Mouse (Mus musculus): ENCODE measurements at regions not wholly inside any gene's neighbourhood (a gene's known extent, or its start where the extent isn't known, plus 50 kb on each side); places are given as distances from the start of the nearest gene placed in this dataset.

DNA sequence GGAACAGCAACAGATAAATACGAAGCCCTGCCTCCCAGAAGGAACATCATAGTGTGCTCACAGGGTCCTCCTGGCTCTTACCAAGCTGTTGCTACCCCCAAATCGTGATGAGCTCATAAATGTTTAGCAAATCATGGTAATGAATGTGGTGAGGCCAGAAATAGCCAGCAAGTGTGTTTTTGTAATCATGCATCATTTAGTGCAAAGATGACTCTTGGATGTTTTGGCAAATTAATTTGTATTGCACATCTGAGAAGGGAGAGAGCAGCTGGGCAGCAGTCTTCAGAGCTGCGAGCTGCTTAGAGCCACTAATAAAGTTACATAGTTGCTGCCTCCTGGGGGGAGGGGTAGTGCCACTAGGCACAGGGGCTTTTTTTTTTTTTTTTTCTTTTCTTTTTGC, 79.8 kb upstream of the 4930583I09Rik start:
- TF ChIP-seq CTCF (conservative IDR thresholded peaks at IDR 0.05; ENCODE audit: low read length) (no peak), NANOG (IDR thresholded peaks at IDR 0.05; ENCODE audit: borderline replicate concordance, low read length) (no peak), POU5F1 (IDR thresholded peaks at IDR 0.05; ENCODE audit: borderline replicate concordance, low read length) (no peak)
